Mouse (Mus musculus) neural tube, embryonic 12.5 days (tissue): ENCODE results near the gene Gm45261. TPM values are rescaled to one million over a fixed set of nuclear protein-coding genes. Genes with fewer than 3 reads are reported as not detected.

Source experiments
- ATAC-seq: fragments of 200-750 bp; cut with Nextera tagmentation; 2 replicates; pipeline ENCODE4 v1.8.0; 2017; ENCODE audit warnings: low read depth, mild to moderate bottlenecking, moderate TSS enrichment, moderate library complexity; ENCODE audit not compliant: low FRiP score
- H3K27ac ChIP-seq: fragments of 300-500 bp; sonication (generic); 2 replicates; pipeline ENCODE4 v1.5.1; 2016
- H3K27me3 ChIP-seq: fragments of 300-500 bp; sonication (generic); replicated peaks from 2 replicates; pipeline ENCODE4 v1.6.1; 2016; ENCODE audit warnings: mild to moderate bottlenecking
- H3K36me3 ChIP-seq: fragments of 300-500 bp; sonication (generic); 2 replicates; pipeline ENCODE4 v1.6.1; 2016; ENCODE audit warnings: mild to moderate bottlenecking
- H3K4me1 ChIP-seq: fragments of 300-500 bp; sonication (generic); 2 replicates; pipeline ENCODE4 v1.6.1; 2016
- H3K4me2 ChIP-seq: fragments of 300-500 bp; sonication (generic); replicated peaks from 2 replicates; pipeline ENCODE4 v1.6.1; 2016; ENCODE audit warnings: mild to moderate bottlenecking
- H3K4me3 ChIP-seq: fragments of 300-500 bp; sonication (generic); 2 replicates; pipeline ENCODE4 v1.5.1; 2016
- H3K9ac ChIP-seq: fragments of 300-500 bp; sonication (generic); 2 replicates; pipeline ENCODE4 v1.6.1; 2016; ENCODE audit warnings: mild to moderate bottlenecking
- H3K9me3 ChIP-seq: fragments of 300-500 bp; sonication (generic); 2 replicates; pipeline ENCODE4 v1.6.1; 2016; ENCODE audit warnings: mild to moderate bottlenecking
- WGBS: fragments of 180-500 bp; shearing (Covaris S2); methylation state at CpG from one replicate; pipeline ENCODE4 v1.1.7; 2016; 5-methylcytosine and 5-hydroxymethylcytosine counted together
- polyA plus RNA-seq: library from polyadenylated mRNA; unstranded; fragments of >200 nt; fragmentation: Nextera tagmentation; extraction: Ambion mirVana; gene quantifications from 2 replicates; pipeline ENCODE4 v1.2.1, GENCODE M21; 2016

The Gm45261 gene
- polyA plus RNA-seq = not detected in 2 replicates

DNA sequence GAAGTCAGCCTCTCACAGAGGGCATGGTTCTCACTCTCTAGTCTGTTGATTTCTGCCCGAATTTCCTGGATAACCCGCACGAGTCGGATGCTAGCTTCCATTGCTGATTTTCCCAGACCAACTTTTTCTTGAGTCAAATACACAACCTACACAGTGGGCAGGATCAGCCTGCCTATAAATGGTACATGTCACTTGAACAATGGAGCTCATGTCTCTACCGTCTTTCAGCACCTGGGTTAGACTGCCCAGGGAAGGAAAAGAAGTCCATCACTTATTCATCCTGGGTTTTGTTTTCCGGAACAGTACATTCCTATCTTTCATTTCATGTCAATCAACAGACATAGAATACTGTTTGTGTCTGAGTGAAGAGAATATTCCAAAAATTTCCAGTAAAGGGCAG, at the start of gene Gm45261:
Gene Gm45261, minus strand, starts transcription at position 101 of the 400 bp plus-strand sequence.
- H3K36me3 ChIP-seq = no peaks in the 10 kb centered on the region
- 87% methylated on average over 6 of the region's 6 CpGs for WGBS
- no peaks in the 10 kb centered on the region for H3K27me3 ChIP-seq
- no peak for ATAC-seq
- H3K4me2 ChIP-seq = no peak within 1 kb of the TSS
- H3K9me3 ChIP-seq = no peaks in the 10 kb centered on the region
- H3K27ac ChIP-seq = no peak within 1 kb of the TSS
- H3K4me3 ChIP-seq = no peak within 1 kb of the TSS
- no peak within 1 kb of the TSS for H3K9ac ChIP-seq
- H3K4me1 ChIP-seq = no peaks in the 10 kb centered on the region

GRCm38 (mm10) chr1:80504757-80505156, 43.5 kb upstream of the Gm45261 start:
- Histone ChIP-seq H3K36me3 (no peaks in the 10 kb centered on the region), H3K27ac (no peak overlapping the region), H3K4me1 (no peaks in the 10 kb centered on the region), H3K4me2 (no peak overlapping the region), H3K27me3 (no peaks in the 10 kb centered on the region), H3K4me3 (no peak overlapping the region), H3K9me3 (no peaks in the 10 kb centered on the region), H3K9ac (no peak overlapping the region)
- WGBS = 79% methylated on average over 2 of the region's 2 CpGs
- ATAC-seq = no peak

DNA sequence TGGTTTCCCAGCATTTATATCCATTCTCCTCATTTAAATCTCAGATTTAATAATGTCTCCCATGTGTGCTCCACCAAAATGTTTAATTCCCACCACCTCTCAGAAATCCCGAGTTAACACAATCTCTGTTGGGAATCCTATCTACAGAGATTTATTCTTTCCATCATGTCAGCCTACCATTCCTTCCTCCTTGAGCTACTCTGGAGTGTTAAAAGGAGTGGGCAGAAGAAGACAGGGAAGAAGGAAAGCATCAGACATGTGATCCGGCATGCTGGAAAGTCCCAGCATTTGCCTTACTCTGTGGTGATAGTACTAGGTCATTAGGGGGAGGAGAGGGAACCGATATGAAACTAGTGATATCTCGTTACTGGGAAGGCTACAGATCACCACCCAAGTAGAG, 42.8 kb upstream of the Gm45261 start:
- no peaks in the 10 kb centered on the region for H3K36me3 ChIP-seq

DNA sequence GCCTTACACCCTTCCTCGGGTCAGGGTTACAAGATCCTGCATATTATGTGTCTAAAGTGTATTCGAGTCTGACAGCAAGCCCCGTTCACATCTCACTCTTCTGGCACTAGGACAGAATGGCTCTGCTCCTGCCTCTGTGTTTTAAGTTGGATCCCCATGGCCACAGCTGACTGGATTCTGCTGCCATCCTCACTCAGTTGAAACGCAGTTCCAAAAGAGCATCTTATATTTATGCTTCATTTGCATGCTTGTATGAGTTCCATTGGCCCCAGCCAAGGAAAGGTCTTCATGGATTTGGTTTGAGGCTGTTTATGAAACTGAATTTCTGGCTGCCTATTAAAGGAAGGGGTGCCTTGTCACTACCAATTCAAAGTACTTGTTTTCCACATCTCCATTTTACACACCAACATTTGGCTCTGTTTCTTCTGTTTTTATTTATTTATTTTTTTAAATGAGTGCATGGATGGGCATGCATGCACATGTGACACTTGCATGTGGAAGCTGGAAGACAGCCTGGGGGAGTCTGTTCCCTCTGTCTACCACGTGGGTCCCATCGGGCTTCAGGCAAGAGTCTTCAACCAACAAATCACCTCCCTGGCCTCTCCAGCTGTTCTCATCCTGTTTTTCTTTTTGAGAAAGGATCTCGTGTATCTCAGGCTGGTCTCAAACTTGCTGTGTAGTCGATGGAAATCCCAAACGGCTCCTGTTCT, 41.4 kb upstream of the Gm45261 start:
- 89% methylated on average over 9 of the region's 9 CpGs for WGBS
- Histone ChIP-seq H3K4me1 (no peaks in the 10 kb centered on the region), H3K27me3 (no peaks in the 10 kb centered on the region), H3K4me3 (no peak overlapping the region), H3K4me2 (no peak overlapping the region), H3K27ac (no peak overlapping the region), H3K36me3 (no peaks in the 10 kb centered on the region), H3K9me3 (no peaks in the 10 kb centered on the region), H3K9ac (no peak overlapping the region)
- no peak for ATAC-seq

More for the DNA sequence above, 42.8 kb upstream of the Gm45261 start:
- Histone ChIP-seq H3K27me3 (no peaks in the 10 kb centered on the region), H3K27ac (no peak overlapping the region), H3K9me3 (no peaks in the 10 kb centered on the region), H3K4me3 (no peak overlapping the region), H3K4me2 (no peak overlapping the region), H3K9ac (no peak overlapping the region), H3K4me1 (no peaks in the 10 kb centered on the region)
- WGBS = 97% methylated on average over 4 of the region's 4 CpGs
- ATAC-seq = no peak

DNA sequence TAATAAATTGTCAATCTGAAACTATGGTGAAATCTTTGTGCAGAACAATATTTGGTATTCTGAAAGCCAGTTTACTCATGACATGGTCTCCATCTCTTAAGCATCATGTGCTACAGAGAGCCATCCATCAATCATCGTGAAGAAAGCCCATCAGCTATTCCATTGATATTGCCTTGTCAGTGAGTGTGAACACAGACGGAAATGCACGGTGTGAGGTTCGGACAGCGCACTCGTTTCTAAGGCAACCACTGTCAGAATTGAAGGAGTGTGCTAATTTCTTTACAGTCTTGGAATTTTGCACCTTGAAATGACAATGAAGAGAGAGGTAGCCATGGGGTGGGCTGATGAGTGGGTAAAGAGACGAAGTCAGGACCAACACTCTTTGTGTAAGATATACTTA, 38.0 kb upstream of the Gm45261 start:
- Histone ChIP-seq H3K9ac (no peak overlapping the region), H3K36me3 (no peaks in the 10 kb centered on the region), H3K27ac (no peak overlapping the region), H3K4me1 (no peaks in the 10 kb centered on the region), H3K4me3 (no peak overlapping the region), H3K9me3 (no peaks in the 10 kb centered on the region), H3K4me2 (no peak overlapping the region), H3K27me3 (no peaks in the 10 kb centered on the region)
- no peak for ATAC-seq
- 49% methylated on average over 7 of the region's 7 CpGs for WGBS

DNA sequence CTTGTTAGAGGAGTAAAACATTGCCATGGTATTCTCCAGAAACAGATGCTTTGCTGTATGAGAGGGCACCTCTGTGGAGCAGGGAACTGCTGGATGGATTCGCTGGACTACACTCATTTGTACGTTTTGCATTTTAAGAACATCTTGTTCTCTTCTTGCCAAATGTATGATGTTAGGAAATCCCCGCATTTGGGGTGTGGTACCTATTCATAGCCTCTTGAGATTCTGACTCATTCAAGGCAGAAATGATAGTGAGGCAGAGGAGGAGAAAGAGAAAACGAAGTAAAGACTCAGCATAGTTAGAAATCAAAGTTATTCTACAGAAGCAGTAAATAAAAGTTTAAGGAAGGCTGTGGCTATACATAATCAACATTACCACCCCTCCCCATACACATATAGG, 35.1 kb upstream of the Gm45261 start:
- no peaks in the 10 kb centered on the region for H3K27me3 ChIP-seq
- ATAC-seq = no peak
- no peak overlapping the region for H3K4me3 ChIP-seq
- no peaks in the 10 kb centered on the region for H3K36me3 ChIP-seq
- no peak overlapping the region for H3K27ac ChIP-seq
- H3K4me1 ChIP-seq = no peaks in the 10 kb centered on the region
- H3K9me3 ChIP-seq = no peaks in the 10 kb centered on the region
- H3K4me2 ChIP-seq = no peak overlapping the region
- 88% methylated on average over 4 of the region's 4 CpGs for WGBS
- H3K9ac ChIP-seq = no peak overlapping the region

GRCm38 (mm10) chr1:80483419-80483818, 22.2 kb upstream of the Gm45261 start:
- no peak overlapping the region for H3K9ac ChIP-seq
- no peaks in the 10 kb centered on the region for H3K4me1 ChIP-seq
- H3K27me3 ChIP-seq = no peaks in the 10 kb centered on the region
- H3K9me3 ChIP-seq = no peaks in the 10 kb centered on the region
- no peak overlapping the region for H3K4me3 ChIP-seq
- no peak overlapping the region for H3K4me2 ChIP-seq
- no peak for ATAC-seq
- no peaks in the 10 kb centered on the region for H3K36me3 ChIP-seq
- H3K27ac ChIP-seq = no peak overlapping the region
- WGBS = 83% methylated on average over 5 of the region's 5 CpGs

GRCm38 (mm10) chr1:80474942-80475341, 13.7 kb upstream of the Gm45261 start:
- H3K4me3 ChIP-seq = no peak overlapping the region

GRCm38 (mm10) chr1:80472395-80472794, 11.1 kb upstream of the Gm45261 start:
- Histone ChIP-seq H3K4me3 (no peak overlapping the region), H3K4me1 (no peaks in the 10 kb centered on the region), H3K36me3 (no peaks in the 10 kb centered on the region), H3K27ac (no peak overlapping the region), H3K27me3 (no peaks in the 10 kb centered on the region), H3K9me3 (no peaks in the 10 kb centered on the region), H3K4me2 (no peak overlapping the region), H3K9ac (no peak overlapping the region)
- no peak for ATAC-seq
- 92% methylated on average over 1 of the region's 1 CpGs for WGBS

More at GRCm38 (mm10) chr1:80474942-80475341, 13.7 kb upstream of the Gm45261 start:
- Histone ChIP-seq H3K27me3 (no peaks in the 10 kb centered on the region), H3K4me1 (no peaks in the 10 kb centered on the region), H3K4me2 (no peak overlapping the region), H3K9ac (no peak overlapping the region), H3K27ac (no peak overlapping the region), H3K36me3 (no peaks in the 10 kb centered on the region), H3K9me3 (no peaks in the 10 kb centered on the region)
- ATAC-seq = no peak
- WGBS = 81% methylated on average over 1 of the region's 1 CpGs

GRCm38 (mm10) chr1:80459923-80460322, 1.3 kb downstream of the Gm45261 start:
- 87% methylated on average over 1 of the region's 1 CpGs for WGBS
- Histone ChIP-seq H3K4me3 (no peak overlapping the region), H3K9me3 (no peaks in the 10 kb centered on the region)

DNA sequence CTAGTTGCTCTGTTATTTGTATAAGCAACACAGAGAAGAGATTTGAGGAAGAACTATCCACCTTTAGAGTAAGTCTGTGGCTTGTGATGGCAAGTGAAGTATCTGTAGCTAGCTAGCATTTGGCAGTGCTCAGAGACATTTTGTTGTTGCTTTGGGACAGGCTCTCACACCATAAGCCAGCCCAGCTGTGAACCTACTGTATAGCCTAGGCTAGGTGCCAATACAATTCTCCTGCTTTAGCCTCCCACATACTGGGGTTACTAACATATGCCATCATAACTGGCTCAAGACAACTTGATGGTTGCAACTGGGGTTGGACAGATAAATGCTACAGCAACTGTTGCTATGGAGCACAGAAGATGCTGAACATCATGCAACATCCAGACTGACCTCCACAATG, 1.8 kb downstream of the Gm45261 start:
- H3K4me3 ChIP-seq = no peak overlapping the region
- no peak overlapping the region for H3K9ac ChIP-seq
- H3K27me3 ChIP-seq = no peaks in the 10 kb centered on the region
- no peaks in the 10 kb centered on the region for H3K4me1 ChIP-seq
- H3K36me3 ChIP-seq = no peaks in the 10 kb centered on the region
- ATAC-seq = no peak
- H3K9me3 ChIP-seq = no peaks in the 10 kb centered on the region
- no peak overlapping the region for H3K4me2 ChIP-seq
- H3K27ac ChIP-seq = no peak overlapping the region

More at GRCm38 (mm10) chr1:80459923-80460322, 1.3 kb downstream of the Gm45261 start:
- Histone ChIP-seq H3K4me2 (no peak overlapping the region), H3K36me3 (no peaks in the 10 kb centered on the region), H3K27me3 (no peaks in the 10 kb centered on the region), H3K27ac (no peak overlapping the region), H3K9ac (no peak overlapping the region), H3K4me1 (no peaks in the 10 kb centered on the region)
- no peak for ATAC-seq

GRCm38 (mm10) chr1:80453971-80454370, 7.3 kb downstream of the Gm45261 start:
- no peaks in the 10 kb centered on the region for H3K36me3 ChIP-seq
- H3K4me3 ChIP-seq = no peak overlapping the region
- H3K9me3 ChIP-seq = no peaks in the 10 kb centered on the region
- 75% methylated on average over 2 of the region's 2 CpGs for WGBS
- no peak overlapping the region for H3K9ac ChIP-seq
- no peak overlapping the region for H3K4me2 ChIP-seq
- no peak overlapping the region for H3K27ac ChIP-seq
- H3K27me3 ChIP-seq = no peaks in the 10 kb centered on the region
- no peak for ATAC-seq
- no peaks in the 10 kb centered on the region for H3K4me1 ChIP-seq

- H3K4me1 ChIP-seq = no peaks in the 10 kb centered on the region
- H3K4me2 ChIP-seq = no peak overlapping the region
- no peak overlapping the region for H3K27ac ChIP-seq
- H3K9ac ChIP-seq = no peak overlapping the region
- H3K9me3 ChIP-seq = no peaks in the 10 kb centered on the region
- WGBS = 86% methylated on average over 1 of the region's 1 CpGs
- no peaks in the 10 kb centered on the region for H3K27me3 ChIP-seq
- no peaks in the 10 kb centered on the region for H3K36me3 ChIP-seq
- ATAC-seq = no peak
- no peak overlapping the region for H3K4me3 ChIP-seq
Measured at GRCm38 (mm10) chr1:80451914-80452549, 9.2 kb downstream of the Gm45261 start.
